Mouse (Mus musculus): Measurements from ENCODE around the gene Ufc1. TPM values are rescaled to one million over a fixed set of nuclear protein-coding genes. Genes with fewer than 3 reads are reported as not detected.

Gene Ufc1
- polyA plus RNA-seq, 1 experiment from 2014 or later = 111 TPM

GRCm38 (mm10) chr1:171268341-171268740 lies 26.5 kb downstream of the Ufc1 start:
- peaks cover 6 to 22% of the 10 kb centered on the region in 2 experiments; a peak in 3 of 4 replicates for H3K4me1 ChIP-seq (ENCODE audit: control insufficient read depth in 2 of 2, insufficient read depth in 2 of 2, low read length in 2 of 2)
- ATAC-seq (ENCODE audit: insufficient number of reproducible peaks, insufficient read depth, low FRiP score, low read depth) = no peak
- peaks cover 11% of the 10 kb centered on the region for H3K36me3 ChIP-seq (ENCODE audit: control insufficient read depth, insufficient read depth, low read length)
- no peaks in the 10 kb centered on the region for H3K9me3 ChIP-seq (ENCODE audit: control insufficient read depth, low read length)
- no peak overlapping the region for H3K4me3 ChIP-seq (ENCODE audit: control insufficient read depth in 1 of 2, insufficient read depth in 1 of 2, low read depth in 1 of 2, low read length in 2 of 2)
- H3K4me2 ChIP-seq (ENCODE audit: low read length) = no peak overlapping the region
- H3K27ac ChIP-seq (replicated peaks in 1 of 2; ENCODE audit: control insufficient read depth in 1 of 2, insufficient read depth in 1 of 2, low read depth in 2 of 2, low read length in 2 of 2) = no peak overlapping the region
- no peak overlapping the region for H3K9ac ChIP-seq (ENCODE audit: low read length)
- WGBS = 63% methylated on average over 1 of the region's 1 CpGs
- no peaks in the 10 kb centered on the region for H3K27me3 ChIP-seq (ENCODE audit: control insufficient read depth, insufficient read depth, low read length)

DNA sequence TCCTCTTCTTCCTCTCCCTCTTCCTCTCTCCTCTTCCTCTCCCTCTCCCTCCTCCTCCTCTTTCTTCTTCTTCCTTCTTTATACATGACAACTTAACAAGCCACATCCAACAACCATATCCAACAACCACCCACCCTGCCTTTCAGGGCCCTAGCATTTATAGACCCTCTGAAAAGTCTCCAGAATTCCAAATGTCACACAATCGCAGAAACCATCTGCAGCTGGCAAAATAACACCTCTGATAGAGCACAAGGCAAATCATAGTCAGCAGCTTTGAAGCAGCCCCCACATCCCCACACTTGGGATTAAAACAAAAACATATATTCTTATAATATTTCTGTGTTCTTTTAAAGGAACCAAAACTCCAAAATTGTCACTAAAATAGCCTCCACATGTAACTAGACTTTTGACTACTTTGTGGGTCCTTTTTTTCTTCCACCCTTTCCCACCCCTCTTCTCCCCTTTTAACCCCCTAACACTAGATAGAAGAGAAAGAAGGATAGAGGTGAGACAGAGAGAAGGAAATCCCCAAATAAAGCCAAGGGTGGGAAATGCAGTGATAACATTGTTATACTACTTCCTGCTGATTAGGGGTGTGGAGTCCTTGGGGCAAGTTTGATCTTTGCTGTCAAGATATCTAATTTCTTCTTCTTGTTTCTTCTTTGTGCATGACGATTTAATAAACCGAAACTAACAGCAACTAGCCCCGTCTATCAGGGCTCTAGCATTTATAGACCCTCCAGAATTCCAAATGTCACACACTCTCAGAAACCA lies 28.7 kb downstream of the Ufc1 start:
- WGBS = 60% methylated on average over 4 of the region's 4 CpGs
- H3K27ac ChIP-seq (replicated peaks in 1 of 2; ENCODE audit: control insufficient read depth in 1 of 2, insufficient read depth in 1 of 2, low read depth in 2 of 2, low read length in 2 of 2) = peak overlapping the region in 1 of 2 experiments; percentile 37; a peak in 1 of 4 replicates
- H3K9me3 ChIP-seq (ENCODE audit: control insufficient read depth, low read length) = no peaks in the 10 kb centered on the region
- ATAC-seq (ENCODE audit: insufficient number of reproducible peaks, insufficient read depth, low FRiP score, low read depth) = no peak
- H3K36me3 ChIP-seq (ENCODE audit: control insufficient read depth, insufficient read depth, low read length) = no peaks in the 10 kb centered on the region
- no peak overlapping the region for H3K4me3 ChIP-seq (ENCODE audit: control insufficient read depth in 1 of 2, insufficient read depth in 1 of 2, low read depth in 1 of 2, low read length in 2 of 2)
- H3K27me3 ChIP-seq (ENCODE audit: control insufficient read depth, insufficient read depth, low read length) = no peaks in the 10 kb centered on the region
- no peak overlapping the region for H3K9ac ChIP-seq (ENCODE audit: low read length)
- no peak overlapping the region for H3K4me2 ChIP-seq (ENCODE audit: low read length)
- peaks cover 5 to 22% of the 10 kb centered on the region in 2 experiments for H3K4me1 ChIP-seq (ENCODE audit: control insufficient read depth in 2 of 2, insufficient read depth in 2 of 2, low read length in 2 of 2)

DNA sequence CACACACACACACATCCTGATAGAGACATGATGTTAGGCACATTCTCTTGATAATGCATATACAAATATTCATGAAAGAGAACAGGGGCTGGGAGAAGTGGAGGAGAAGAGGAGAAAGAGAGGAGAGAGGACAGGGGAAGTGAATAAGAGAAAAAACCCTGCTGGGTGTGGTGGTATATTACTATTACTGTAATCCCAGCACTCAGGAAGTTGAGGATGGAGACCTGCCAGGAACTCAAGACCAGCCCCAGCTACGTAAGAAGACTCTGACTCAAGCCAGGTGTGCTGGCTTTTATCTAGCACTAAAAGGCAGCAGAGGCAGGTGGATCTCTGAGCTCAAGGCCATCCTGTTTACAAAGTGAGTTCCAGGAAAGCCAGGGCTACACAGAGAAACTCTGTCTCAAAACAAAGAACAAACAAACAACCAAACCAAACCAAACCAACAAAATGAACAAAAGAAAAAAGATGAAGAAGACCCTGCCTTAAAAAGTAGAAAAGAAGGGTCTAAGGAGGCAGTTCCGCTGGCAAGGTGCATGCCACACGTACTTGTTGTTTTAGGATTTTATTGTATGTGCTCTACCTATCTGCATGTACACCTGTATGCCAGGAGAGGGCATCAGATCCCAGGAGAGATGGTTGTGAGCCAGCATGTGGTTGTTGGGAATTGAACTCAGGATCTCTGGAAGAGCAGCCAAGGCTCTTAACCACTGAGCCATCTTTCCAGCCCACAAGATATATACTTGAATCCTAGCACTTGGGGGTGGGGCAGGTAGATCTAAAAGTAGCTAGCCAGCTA lies 31.0 kb downstream of the Ufc1 start:
- Histone ChIP-seq H3K9me3 (ENCODE audit: control insufficient read depth, low read length) (no peaks in the 10 kb centered on the region), H3K4me1 (ENCODE audit: control insufficient read depth in 2 of 2, insufficient read depth in 2 of 2, low read length in 2 of 2) (peaks cover 3 to 13% of the 10 kb centered on the region in 2 experiments), H3K9ac (ENCODE audit: low read length) (no peak overlapping the region; the same call in 1 of the 2 replicates), H3K27ac (replicated peaks in 1 of 2; ENCODE audit: control insufficient read depth in 1 of 2, insufficient read depth in 1 of 2, low read depth in 2 of 2, low read length in 2 of 2) (peak overlapping the region; percentile 85 to 97), H3K4me3 (ENCODE audit: control insufficient read depth in 1 of 2, insufficient read depth in 1 of 2, low read depth in 1 of 2, low read length in 2 of 2) (no peak overlapping the region), H3K36me3 (ENCODE audit: control insufficient read depth, insufficient read depth, low read length) (no peaks in the 10 kb centered on the region), H3K27me3 (ENCODE audit: control insufficient read depth, insufficient read depth, low read length) (no peaks in the 10 kb centered on the region), H3K4me2 (ENCODE audit: low read length) (peak overlapping the region; percentile 60)
- WGBS = 83% methylated on average over 3 of the region's 3 CpGs
- no peak for ATAC-seq (ENCODE audit: insufficient number of reproducible peaks, insufficient read depth, low FRiP score, low read depth)

- Histone ChIP-seq H3K9ac (ENCODE audit: low read length) (peak overlapping the region; percentile 70; the same call in 1 of the 2 replicates), H3K4me3 (ENCODE audit: control insufficient read depth in 1 of 2, insufficient read depth in 1 of 2, low read depth in 1 of 2, low read length in 2 of 2) (peak overlapping the region; percentile 8 to 29; a peak in 2 of 4 replicates), H3K9me3 (ENCODE audit: control insufficient read depth, low read length) (no peaks in the 10 kb centered on the region), H3K27me3 (ENCODE audit: control insufficient read depth, insufficient read depth, low read length) (no peaks in the 10 kb centered on the region), H3K4me2 (ENCODE audit: low read length) (peak overlapping the region; percentile 60), H3K27ac (replicated peaks in 1 of 2; ENCODE audit: control insufficient read depth in 1 of 2, insufficient read depth in 1 of 2, low read depth in 2 of 2, low read length in 2 of 2) (peak overlapping the region; percentile 97 to 98), H3K4me1 (ENCODE audit: control insufficient read depth in 2 of 2, insufficient read depth in 2 of 2, low read length in 2 of 2) (peaks cover 4 to 13% of the 10 kb centered on the region in 2 experiments), H3K36me3 (ENCODE audit: control insufficient read depth, insufficient read depth, low read length) (no peaks in the 10 kb centered on the region)
- WGBS = 3% methylated on average over 2 of the region's 2 CpGs
- peak; percentile 86 for ATAC-seq (ENCODE audit: insufficient number of reproducible peaks, insufficient read depth, low FRiP score, low read depth)
Observed at GRCm38 (mm10) chr1:171263185-171263611, 31.6 kb downstream of the Ufc1 start.

- Histone ChIP-seq H3K4me1 (ENCODE audit: control insufficient read depth in 2 of 2, insufficient read depth in 2 of 2, low read length in 2 of 2) (peaks cover 4 to 13% of the 10 kb centered on the region in 2 experiments), H3K36me3 (ENCODE audit: control insufficient read depth, insufficient read depth, low read length) (no peaks in the 10 kb centered on the region), H3K27ac (replicated peaks in 1 of 2; ENCODE audit: control insufficient read depth in 1 of 2, insufficient read depth in 1 of 2, low read depth in 2 of 2, low read length in 2 of 2) (peak overlapping the region; percentile 97 to 98), H3K9ac (ENCODE audit: low read length) (peak overlapping the region; percentile 70), H3K4me3 (ENCODE audit: control insufficient read depth in 1 of 2, insufficient read depth in 1 of 2, low read depth in 1 of 2, low read length in 2 of 2) (peak overlapping the region; percentile 8 to 29), H3K4me2 (ENCODE audit: low read length) (peak overlapping the region; percentile 60), H3K27me3 (ENCODE audit: control insufficient read depth, insufficient read depth, low read length) (no peaks in the 10 kb centered on the region), H3K9me3 (ENCODE audit: control insufficient read depth, low read length) (no peaks in the 10 kb centered on the region)
- ATAC-seq (ENCODE audit: insufficient number of reproducible peaks, insufficient read depth, low FRiP score, low read depth) = peak; percentile 79
- under 1% methylated on average over 8 of the region's 8 CpGs for WGBS
Observed at GRCm38 (mm10) chr1:171262594-171263130, 32.2 kb downstream of the Ufc1 start.

DNA sequence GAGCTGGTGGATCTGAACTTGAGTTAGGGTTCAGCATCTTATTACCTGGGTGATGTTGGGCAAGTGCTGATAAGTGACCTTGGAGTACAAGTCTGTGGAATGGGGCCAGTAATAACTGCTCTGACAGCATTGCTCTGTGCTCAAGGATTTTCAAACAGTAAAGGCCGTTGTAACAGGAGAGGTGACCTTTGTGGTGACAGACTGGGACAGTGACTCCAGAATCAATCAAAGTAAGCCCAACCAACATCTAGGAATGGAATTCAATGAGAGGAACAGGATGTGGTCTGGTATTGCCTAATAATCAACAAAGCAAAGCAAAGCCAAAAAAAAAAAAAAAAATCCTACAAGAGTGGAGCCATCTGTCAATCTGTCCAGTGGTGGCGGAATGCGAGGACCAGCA lies 34.5 kb downstream of the Ufc1 start:
- H3K4me1 ChIP-seq (ENCODE audit: control insufficient read depth in 2 of 2, insufficient read depth in 2 of 2, low read length in 2 of 2) = peaks cover 4 to 13% of the 10 kb centered on the region in 2 experiments
- 67% methylated on average over 3 of the region's 3 CpGs for WGBS
- no peak for ATAC-seq (ENCODE audit: insufficient number of reproducible peaks, insufficient read depth, low FRiP score, low read depth)
- H3K4me3 ChIP-seq (ENCODE audit: control insufficient read depth in 1 of 2, insufficient read depth in 1 of 2, low read depth in 1 of 2, low read length in 2 of 2) = no peak overlapping the region
- no peak overlapping the region for H3K4me2 ChIP-seq (ENCODE audit: low read length)
- H3K27ac ChIP-seq (replicated peaks in 1 of 2; ENCODE audit: control insufficient read depth in 1 of 2, insufficient read depth in 1 of 2, low read depth in 2 of 2, low read length in 2 of 2) = no peak overlapping the region
- no peaks in the 10 kb centered on the region for H3K9me3 ChIP-seq (ENCODE audit: control insufficient read depth, low read length)
- no peaks in the 10 kb centered on the region for H3K36me3 ChIP-seq (ENCODE audit: control insufficient read depth, insufficient read depth, low read length)
- H3K27me3 ChIP-seq (ENCODE audit: control insufficient read depth, insufficient read depth, low read length) = no peaks in the 10 kb centered on the region
- H3K9ac ChIP-seq (ENCODE audit: low read length) = no peak overlapping the region

DNA sequence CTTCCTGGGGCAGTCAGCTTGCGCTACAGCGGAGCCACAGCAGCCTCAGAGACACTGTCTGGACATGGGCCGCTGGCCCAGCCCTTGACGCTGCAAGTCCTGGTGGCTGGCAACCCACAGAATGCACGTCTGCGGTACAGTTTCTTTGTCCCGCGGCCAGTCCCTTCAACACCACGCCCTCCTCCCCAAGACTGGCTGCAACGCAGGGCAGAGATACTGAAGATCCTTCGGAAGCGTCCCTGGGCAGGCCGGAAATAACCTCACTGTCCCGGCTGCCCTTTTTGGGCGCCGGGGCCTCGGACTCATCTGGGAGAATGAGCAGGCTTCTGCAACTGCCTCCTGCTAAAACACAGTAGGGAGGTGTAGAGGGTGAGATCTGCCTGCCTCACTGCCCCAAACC lies 35.9 kb downstream of the Ufc1 start:
- H3K9me3 ChIP-seq (ENCODE audit: control insufficient read depth, low read length) = no peaks in the 10 kb centered on the region
- H3K27ac ChIP-seq (replicated peaks in 1 of 2; ENCODE audit: control insufficient read depth in 1 of 2, insufficient read depth in 1 of 2, low read depth in 2 of 2, low read length in 2 of 2) = no peak overlapping the region
- H3K36me3 ChIP-seq (ENCODE audit: control insufficient read depth, insufficient read depth, low read length) = no peaks in the 10 kb centered on the region
- ATAC-seq (ENCODE audit: insufficient number of reproducible peaks, insufficient read depth, low FRiP score, low read depth) = no peak
- no peak overlapping the region for H3K9ac ChIP-seq (ENCODE audit: low read length)
- peaks cover 4 to 13% of the 10 kb centered on the region in 2 experiments for H3K4me1 ChIP-seq (ENCODE audit: control insufficient read depth in 2 of 2, insufficient read depth in 2 of 2, low read length in 2 of 2)
- no peak overlapping the region for H3K4me3 ChIP-seq (ENCODE audit: control insufficient read depth in 1 of 2, insufficient read depth in 1 of 2, low read depth in 1 of 2, low read length in 2 of 2)
- H3K27me3 ChIP-seq (ENCODE audit: control insufficient read depth, insufficient read depth, low read length) = no peaks in the 10 kb centered on the region
- WGBS = 49% methylated on average over 17 of the region's 17 CpGs
- H3K4me2 ChIP-seq (ENCODE audit: low read length) = no peak overlapping the region
